Mouse (Mus musculus) thymus, postnatal 10 days (tissue): ENCODE measurements around the gene Chst8.

Experiments
- DNase-seq, 2 experiments: peaks; one replicate each; pipeline ENCODE4 v3.0.0; 2021; ENCODE audit warnings: low spot score in 2 of 2

The Chst8 gene

GRCm38 (mm10) chr7:34714848-34715460 lies 97.6 kb downstream of the Chst8 start:
- no peak for DNase-seq

DNA sequence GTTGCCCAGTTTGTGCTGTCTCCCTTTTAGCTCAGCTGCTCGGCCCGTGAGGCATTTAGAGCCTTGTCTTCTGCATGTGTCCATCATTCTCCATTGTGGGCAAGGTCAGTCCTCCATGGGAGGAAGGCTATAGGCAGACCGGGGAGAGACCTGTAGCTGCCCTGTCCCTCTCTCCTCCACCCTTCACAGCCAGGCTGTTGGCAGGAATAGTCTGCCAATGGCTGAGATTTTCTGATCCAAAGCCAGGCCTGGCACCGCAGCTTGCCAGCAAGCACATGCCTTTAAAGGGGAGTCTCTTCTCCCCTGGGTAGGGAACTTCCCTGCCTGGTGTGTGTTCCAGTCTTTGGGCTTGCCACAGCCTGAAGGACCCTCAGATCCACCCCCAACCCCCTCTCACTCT lies 103.4 kb downstream of the Chst8 start:
- no peak for DNase-seq

- DNase-seq, result no peak
Measured at GRCm38 (mm10) chr7:34704401-34704800, 108.1 kb downstream of the Chst8 start.

DNA sequence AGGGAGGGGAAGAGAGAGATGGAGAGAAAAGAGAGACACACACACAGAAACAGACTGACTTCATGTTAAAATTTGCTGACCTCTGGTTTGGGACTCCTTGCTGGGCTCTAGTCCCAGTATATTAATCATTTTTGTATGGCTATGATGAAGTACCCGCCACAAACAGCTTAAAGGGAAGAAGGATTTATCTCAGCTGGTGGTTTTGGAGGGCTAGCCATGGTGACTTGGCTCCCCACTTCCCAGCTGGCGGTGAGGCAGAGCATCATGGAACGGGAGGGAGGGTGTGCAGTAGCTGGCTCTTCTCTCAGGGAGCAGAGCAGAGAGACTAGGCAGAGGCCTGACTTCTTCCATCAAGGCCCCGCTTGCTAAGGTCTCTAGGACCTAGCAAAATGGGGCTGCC lies 109.1 kb downstream of the Chst8 start:
- no peak for DNase-seq

DNA sequence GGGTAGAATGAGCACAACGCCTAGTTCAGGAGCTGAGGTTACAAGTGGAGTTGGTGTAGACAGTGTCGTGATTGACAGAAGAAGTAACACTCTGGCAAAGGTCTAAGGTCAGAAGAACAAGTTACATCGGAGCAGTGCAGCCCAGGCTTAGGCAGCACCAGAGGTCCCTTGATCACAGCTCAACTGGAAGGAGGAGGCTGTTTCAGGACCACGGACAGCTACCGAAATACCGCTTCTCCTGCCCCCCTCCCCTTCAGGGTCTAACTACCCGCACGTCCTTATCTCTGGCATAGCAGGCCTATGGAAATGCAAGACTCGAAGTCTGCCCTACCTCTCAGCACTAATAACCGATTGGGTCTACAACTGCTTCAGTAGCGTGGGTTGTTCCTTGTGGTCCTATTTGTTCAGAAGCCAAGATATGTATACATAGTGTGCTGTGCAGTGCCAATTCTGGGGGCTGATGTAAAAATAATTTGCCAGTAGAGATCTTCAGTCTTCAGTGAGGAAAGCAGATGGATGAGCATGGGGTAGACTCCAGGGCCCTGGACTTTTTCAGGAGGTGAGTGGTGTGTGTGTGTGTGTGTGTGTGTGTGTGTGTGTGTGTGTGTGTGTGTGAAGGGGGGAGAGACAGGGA lies 109.7 kb downstream of the Chst8 start:
- peak in 1 of 2 experiments; percentile 23 for DNase-seq

DNA sequence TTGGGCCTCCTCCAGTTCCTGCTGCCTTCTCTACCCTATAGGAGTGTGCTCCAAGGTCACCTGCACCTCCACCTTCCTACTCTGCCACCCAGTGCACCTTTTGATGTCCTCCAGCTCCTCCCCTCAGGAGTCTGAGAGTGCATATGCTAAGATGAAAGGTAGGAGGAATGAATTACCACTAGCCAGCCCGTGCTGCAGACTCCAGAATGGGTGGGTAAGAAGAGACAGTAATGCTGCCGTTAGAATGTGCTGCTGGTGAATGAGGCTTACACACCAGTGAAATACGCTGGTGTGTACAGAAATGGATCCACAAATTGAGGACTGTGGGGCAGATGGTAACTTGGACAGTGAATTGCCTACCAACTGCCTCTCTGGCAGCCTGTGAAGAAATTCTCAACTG lies 112.6 kb downstream of the Chst8 start:
- DNase-seq, result no peak

GRCm38 (mm10) chr7:34698221-34698620 lies 114.3 kb downstream of the Chst8 start:
- DNase-seq, result no peak

DNA sequence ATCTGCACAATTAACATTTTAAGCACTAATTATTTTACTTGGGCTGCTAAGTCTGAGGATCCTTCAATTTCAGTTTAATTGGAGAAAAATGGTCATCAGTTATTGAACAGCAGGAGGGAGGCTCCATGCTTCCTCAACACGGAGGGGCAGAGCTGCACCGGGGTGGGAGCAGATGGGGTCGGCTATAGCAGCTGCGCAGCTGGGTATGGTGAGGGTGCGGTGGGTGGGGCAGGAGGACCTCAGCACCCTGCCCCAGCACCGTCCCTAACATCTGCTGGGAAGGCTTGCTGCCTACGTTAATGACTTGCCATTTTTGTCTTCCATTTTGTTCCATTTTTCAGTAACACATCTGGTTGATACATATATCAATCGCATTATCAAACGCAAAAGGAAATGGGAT lies 116.4 kb downstream of the Chst8 start:
- no peak for DNase-seq

DNA sequence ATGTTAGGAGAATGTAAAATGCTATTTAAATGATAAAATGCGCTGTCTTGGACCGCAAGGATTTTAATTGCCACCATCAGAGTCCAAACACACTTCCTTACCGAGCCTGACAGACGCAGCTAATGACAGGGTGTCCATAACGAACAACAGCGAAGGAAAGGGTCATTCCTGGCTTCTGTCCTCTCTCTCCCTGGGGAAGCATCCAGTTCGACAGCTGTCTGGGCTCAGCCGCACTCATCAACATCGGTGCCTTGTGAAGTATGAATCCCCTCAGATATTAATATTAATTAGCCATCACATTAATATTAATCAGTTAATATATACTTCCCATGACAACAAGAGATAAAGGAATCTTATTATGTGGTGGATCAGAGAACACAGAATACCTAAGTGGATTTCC lies 117.6 kb downstream of the Chst8 start:
- no peak for DNase-seq

DNA sequence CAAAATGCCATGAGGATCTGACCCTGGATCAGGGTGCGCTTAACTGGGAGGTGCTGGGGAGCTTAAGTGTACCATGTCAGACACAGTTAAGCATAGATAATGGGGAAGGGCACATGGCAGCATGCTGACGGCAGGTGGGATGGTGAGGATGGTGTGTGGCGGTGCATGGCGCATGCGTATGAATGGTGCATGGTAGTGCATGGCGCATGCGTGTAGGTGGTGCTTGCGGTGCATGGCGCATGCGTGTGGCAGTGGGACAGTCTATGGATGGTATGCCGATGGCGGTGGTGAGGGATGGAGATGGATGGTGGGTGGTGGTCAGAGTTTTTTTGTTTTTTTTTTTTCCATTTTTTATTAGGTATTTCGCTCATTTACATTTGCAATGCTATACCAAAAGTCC lies 118.6 kb downstream of the Chst8 start:
- DNase-seq, result no peak

DNA sequence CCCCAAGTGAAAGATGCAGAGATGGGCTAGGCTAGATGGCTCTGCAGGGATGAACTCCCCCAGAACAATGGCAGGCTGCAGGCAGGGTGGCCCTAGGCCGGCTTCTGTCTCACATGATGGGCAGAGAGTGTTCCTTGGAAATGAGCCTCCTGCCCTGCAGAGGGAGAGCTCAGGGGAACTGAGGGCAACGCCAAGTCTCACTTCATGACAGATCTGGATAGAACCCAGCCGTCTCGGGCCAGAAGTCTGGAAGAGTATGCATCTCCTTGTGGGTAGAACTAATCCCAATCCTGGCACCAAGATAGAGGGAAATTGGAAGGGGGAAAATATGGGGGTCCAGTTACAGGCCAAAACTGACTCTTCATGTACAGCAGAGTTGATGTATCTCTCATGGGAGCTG lies 119.4 kb downstream of the Chst8 start:
- no peak for DNase-seq

DNA sequence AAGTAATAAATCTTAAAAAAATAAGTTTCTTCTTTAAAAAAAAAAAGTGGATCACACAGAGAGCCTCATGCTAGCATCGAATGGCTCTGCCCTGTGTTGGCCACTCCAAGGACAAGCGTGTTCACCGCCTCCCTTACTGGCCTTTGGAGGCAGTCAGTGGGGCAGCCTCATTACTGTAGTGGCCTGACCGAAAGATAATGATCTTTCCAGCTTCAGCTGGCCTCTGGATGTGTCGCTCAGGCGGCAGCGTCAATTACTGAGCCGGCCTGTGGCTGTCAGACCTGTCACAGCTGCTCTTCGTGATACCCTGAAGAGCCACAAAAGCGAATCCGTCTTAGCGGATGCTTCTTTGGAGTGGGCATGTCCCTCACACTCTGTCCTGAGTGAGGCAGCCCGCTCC lies 122.4 kb downstream of the Chst8 start:
- no peak for DNase-seq

GRCm38 (mm10) chr7:34689028-34689427 lies 123.5 kb downstream of the Chst8 start:
- no peak for DNase-seq

GRCm38 (mm10) chr7:34685801-34686200 lies 126.7 kb downstream of the Chst8 start:
- no peak for DNase-seq

DNA sequence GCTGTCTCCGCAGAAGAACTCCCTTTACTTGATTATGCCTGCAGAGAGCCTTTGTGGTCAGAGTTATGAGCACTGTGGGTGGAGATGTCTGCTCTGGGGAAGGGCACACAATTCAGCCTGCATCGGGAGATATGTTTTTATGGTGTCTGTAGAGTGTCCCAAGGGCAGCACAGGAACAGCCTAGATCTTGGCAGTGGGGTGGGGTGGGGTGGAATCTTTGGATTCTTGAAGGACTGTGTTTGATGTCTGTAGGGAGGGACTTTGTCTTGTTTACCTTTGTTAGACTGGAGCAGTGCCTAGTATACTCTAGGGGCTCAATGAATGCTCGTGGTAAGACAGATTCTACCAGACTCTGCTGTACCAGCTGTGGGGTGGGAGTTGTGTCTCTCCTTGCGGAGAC lies 127.3 kb downstream of the Chst8 start:
- DNase-seq, result no peak

DNA sequence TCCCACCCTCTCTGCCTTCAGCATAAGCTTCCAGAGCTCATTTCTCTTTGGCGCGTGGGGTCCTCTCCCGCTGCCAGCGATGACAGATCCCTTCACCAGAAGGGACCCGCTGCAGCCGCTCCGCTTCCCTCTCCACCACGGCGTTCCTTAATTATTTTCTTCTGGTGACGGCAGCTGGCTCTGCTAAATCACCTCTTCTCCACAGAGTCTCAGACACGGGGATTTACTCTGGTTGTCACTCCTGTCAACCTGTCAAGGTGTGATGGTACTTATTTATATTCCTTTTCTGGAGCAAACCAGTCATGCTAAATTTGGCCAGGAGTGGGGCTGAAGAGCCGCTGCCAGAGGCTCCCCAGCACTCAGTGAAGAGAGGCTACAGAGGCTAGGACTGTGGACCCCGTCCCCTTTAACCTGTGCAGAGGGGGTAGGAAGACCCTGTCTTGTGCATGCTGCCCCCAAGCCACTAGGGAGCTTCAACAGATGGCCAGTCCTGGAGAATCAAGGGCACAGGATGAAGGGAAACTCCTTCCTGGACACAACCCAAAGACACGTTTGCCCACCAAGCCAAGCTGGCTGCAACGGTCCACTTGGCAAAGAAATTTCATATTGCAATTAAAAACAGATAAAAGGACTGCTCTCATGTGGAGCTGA lies 131.6 kb downstream of the Chst8 start:
- DNase-seq, result no peak

DNA sequence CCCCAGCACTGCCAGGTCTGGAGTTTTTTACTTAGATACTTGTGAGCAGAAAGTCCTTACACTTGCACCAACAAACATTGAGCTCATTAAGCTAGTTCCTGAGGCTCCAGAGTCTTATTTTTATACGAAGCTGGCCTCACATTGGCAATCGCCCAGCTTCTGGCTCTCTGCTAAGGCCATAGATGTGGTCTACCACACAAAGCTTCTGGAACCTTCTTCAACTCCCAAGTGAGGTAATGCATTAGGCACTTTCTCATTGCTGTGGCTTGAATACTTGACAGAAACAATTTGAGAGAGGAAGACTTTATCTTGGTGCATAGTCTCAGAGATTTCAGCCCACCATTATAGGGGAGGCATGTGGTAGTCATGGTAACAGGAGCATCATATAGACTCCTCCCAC lies 132.6 kb downstream of the Chst8 start:
- no peak for DNase-seq

GRCm38 (mm10) chr7:34675831-34676514 lies 136.5 kb downstream of the Chst8 start:
- DNase-seq, result peak in 1 of 2 experiments; percentile 58

- no peak for DNase-seq
Measured at GRCm38 (mm10) chr7:34675120-34675790, 137.3 kb downstream of the Chst8 start.

DNA sequence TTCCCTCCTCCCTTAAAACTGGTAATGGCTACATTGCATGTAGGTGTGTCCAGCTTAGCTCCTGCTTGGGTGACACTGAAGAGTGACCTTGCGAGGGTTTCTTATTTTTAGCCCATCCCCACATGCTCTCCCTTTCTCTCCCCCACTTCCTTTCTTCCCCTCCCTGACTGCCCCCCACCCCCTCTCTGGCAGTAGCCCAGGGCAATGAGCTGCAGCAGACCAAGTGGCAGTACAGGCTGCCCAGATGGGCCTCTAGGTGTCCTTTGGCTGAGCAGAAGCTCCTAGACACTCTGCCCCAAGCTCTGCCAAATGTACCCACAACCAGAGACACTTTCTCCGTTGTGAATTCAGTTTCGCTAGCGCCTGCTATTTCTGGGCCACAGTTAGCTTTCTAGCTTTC lies 139.6 kb downstream of the Chst8 start:
- DNase-seq, result no peak

GRCm38 (mm10) chr7:34671911-34672310 lies 140.6 kb downstream of the Chst8 start:
- DNase-seq, result peak; percentile 58 to 86

GRCm38 (mm10) chr7:34670778-34671177 lies 141.7 kb downstream of the Chst8 start:
- DNase-seq, result no peak
